Mouse (Mus musculus) kidney, postnatal 0 days (tissue): ENCODE data around the gene Adam33. TPM values are rescaled to one million over a fixed set of nuclear protein-coding genes. Genes with fewer than 3 reads are reported as not detected.
"Not testable (repeated sequence)": the region's sequence is repeated elsewhere in the genome, so short reads cannot be mapped to it uniquely, and the experiment has no call there.

Experiments used
- ATAC-seq: fragments of 200-750 bp; cut with Nextera tagmentation; replicated peaks from 2 replicates; pipeline ENCODE4 v1.8.0; 2017; ENCODE audit warnings: low read depth, moderate number of reproducible peaks, moderate TSS enrichment, moderate library complexity; ENCODE audit not compliant: low FRiP score
- DNase-seq: peaks from one replicate; pipeline ENCODE4 v3.0.0-alpha.2; 2016; ENCODE audit warnings: low spot score
- H3K27ac ChIP-seq: fragments of 300-500 bp; sonication (generic); 2 replicates; pipeline ENCODE4 v1.5.1; 2014; ENCODE audit warnings: mild to moderate bottlenecking
- H3K27me3 ChIP-seq: fragments of 300-500 bp; sonication (generic); 2 replicates; pipeline ENCODE4 v1.6.1; 2014; ENCODE audit warnings: low read length, mixed read lengths; ENCODE audit not compliant: insufficient read depth
- H3K36me3 ChIP-seq: fragments of 300-500 bp; sonication (generic); 2 replicates; pipeline ENCODE4 v1.6.1; 2014; ENCODE audit warnings: low read length, mixed read lengths; ENCODE audit not compliant: insufficient read depth
- H3K4me1 ChIP-seq: fragments of 300-500 bp; sonication (generic); replicated peaks from 2 replicates; pipeline ENCODE4 v1.6.1; 2014; ENCODE audit warnings: antibody characterized with exemption, low read length, mixed read lengths; ENCODE audit not compliant: insufficient read depth
- H3K4me2 ChIP-seq: fragments of 300-500 bp; sonication (generic); 2 replicates; pipeline ENCODE4 v1.6.1; 2014; ENCODE audit warnings: mild to moderate bottlenecking, low read length, moderate library complexity, mixed read lengths
- H3K4me3 ChIP-seq: fragments of 300-500 bp; sonication (generic); replicated peaks from 2 replicates; pipeline ENCODE4 v1.5.1; 2014; ENCODE audit warnings: low read depth, low read length
- H3K9ac ChIP-seq: fragments of 300-500 bp; sonication (generic); 2 replicates; pipeline ENCODE4 v1.6.1; 2014; ENCODE audit warnings: low read depth, low read length
- H3K9me3 ChIP-seq: fragments of 300-500 bp; sonication (generic); replicated peaks from 2 replicates; pipeline ENCODE4 v1.6.1; 2016; ENCODE audit warnings: low read length, inconsistent platforms, mixed read lengths
- CTCF ChIP-seq: IDR thresholded peaks from 2 replicates; pipeline ENCODE4 v1.5.1; 2016; ENCODE audit warnings: antibody characterized with exemption, low read depth, mild to moderate bottlenecking, moderate library complexity
- WGBS: fragments of 180-500 bp; shearing (Covaris S2); extraction: QIAGEN DNeasy Blood & Tissue Kit; methylation state at CpG from one replicate; pipeline ENCODE4 v1.1.7; 2014; 5-methylcytosine and 5-hydroxymethylcytosine counted together
- polyA plus RNA-seq: library from polyadenylated mRNA; unstranded; fragments of >200 nt; fragmentation: Nextera tagmentation; extraction: Ambion mirVana; gene quantifications from 2 replicates; pipeline ENCODE4 v1.2.1, GENCODE M21; 2015

Gene Adam33
- polyA plus RNA-seq, 1 experiment from 2014 or later, result 1.9 TPM

- H3K27me3 ChIP-seq, result peaks cover 11% of the 10 kb centered on the region; the same call in 1 of the 2 replicates
- 89% methylated on average over 6 of the region's 6 CpGs for WGBS
- no peak overlapping the region for H3K27ac ChIP-seq
- DNase-seq, result no peak
- no peaks in the 10 kb centered on the region for H3K36me3 ChIP-seq
- no peak for ATAC-seq
- H3K4me1 ChIP-seq, result peaks cover 8% of the 10 kb centered on the region
- H3K4me3 ChIP-seq, result no peak overlapping the region
- H3K9ac ChIP-seq, result no peak overlapping the region
- no peak for TF ChIP-seq CTCF
- H3K9me3 ChIP-seq, result no peaks in the 10 kb centered on the region
- H3K4me2 ChIP-seq, result no peak overlapping the region
Measured at GRCm38 (mm10) chr2:131038197-131038596, 25.4 kb downstream of the Adam33 start.

- no peak overlapping the region for H3K4me2 ChIP-seq
- WGBS, result 34% methylated on average over 17 of the region's 17 CpGs
- no peak for DNase-seq
- no peaks in the 10 kb centered on the region for H3K36me3 ChIP-seq
- H3K27ac ChIP-seq, result no peak overlapping the region; the same call in 1 of the 2 replicates
- no peak for TF ChIP-seq CTCF
- H3K9me3 ChIP-seq, result no peaks in the 10 kb centered on the region
- no peak for ATAC-seq
- peaks cover 8% of the 10 kb centered on the region for H3K4me1 ChIP-seq
- peaks cover 11% of the 10 kb centered on the region; the same call in 1 of the 2 replicates for H3K27me3 ChIP-seq
- no peak overlapping the region for H3K4me3 ChIP-seq
- no peak overlapping the region for H3K9ac ChIP-seq
Measured at GRCm38 (mm10) chr2:131037226-131037990, 26.2 kb downstream of the Adam33 start.

GRCm38 (mm10) chr2:131036757-131037156 lies 26.9 kb downstream of the Adam33 start:
- H3K9ac ChIP-seq, result no peak overlapping the region

GRCm38 (mm10) chr2:131036343-131036742 lies 27.3 kb downstream of the Adam33 start:
- no peak for TF ChIP-seq CTCF
- WGBS, result 94% methylated on average over 2 of the region's 2 CpGs
- Histone ChIP-seq H3K27ac (no peak overlapping the region), H3K27me3 (peaks cover 8% of the 10 kb centered on the region; the same call in 1 of the 2 replicates), H3K9ac (no peak overlapping the region), H3K4me3 (no peak overlapping the region), H3K36me3 (no peaks in the 10 kb centered on the region), H3K9me3 (no peaks in the 10 kb centered on the region), H3K4me1 (peaks cover 5% of the 10 kb centered on the region; the same call in 1 of the 2 replicates), H3K4me2 (no peak overlapping the region)
- DNase-seq (no peak), ATAC-seq (no peak)

More at GRCm38 (mm10) chr2:131036757-131037156, 26.9 kb downstream of the Adam33 start:
- Histone ChIP-seq H3K27me3 (peaks cover 11% of the 10 kb centered on the region; the same call in 1 of the 2 replicates), H3K4me1 (peaks cover 8% of the 10 kb centered on the region), H3K4me2 (no peak overlapping the region), H3K9me3 (no peaks in the 10 kb centered on the region), H3K36me3 (no peaks in the 10 kb centered on the region), H3K27ac (no peak overlapping the region), H3K4me3 (no peak overlapping the region)
- ATAC-seq (no peak), DNase-seq (no peak)
- TF ChIP-seq CTCF, result no peak

GRCm38 (mm10) chr2:131031406-131031805 lies 32.2 kb downstream of the Adam33 start:
- H3K9ac ChIP-seq, H3K27ac ChIP-seq, ATAC-seq, H3K27me3 ChIP-seq, H3K4me3 ChIP-seq, H3K9me3 ChIP-seq, H3K36me3 ChIP-seq, DNase-seq, H3K4me2 ChIP-seq, H3K4me1 ChIP-seq: not testable (repeated sequence)
- WGBS, result 56% methylated on average over 1 of the region's 1 CpGs

GRCm38 (mm10) chr2:131030998-131031397 lies 32.6 kb downstream of the Adam33 start:
- Histone ChIP-seq H3K4me1 (no peaks in the 10 kb centered on the region), H3K9ac (no peak overlapping the region), H3K27ac (no peak overlapping the region), H3K9me3 (no peaks in the 10 kb centered on the region), H3K4me2 (no peak overlapping the region), H3K4me3 (no peak overlapping the region), H3K36me3 (0 out of 2 replicates have a peak, but pooled peaks cover 1% of the 10 kb centered on the region), H3K27me3 (no peaks in the 10 kb centered on the region)
- no peak for DNase-seq
- no peak for TF ChIP-seq CTCF
- WGBS, result 86% methylated on average over 1 of the region's 1 CpGs
- ATAC-seq, result no peak

- Histone ChIP-seq H3K27me3 (no peaks in the 10 kb centered on the region), H3K9ac (no peak overlapping the region), H3K4me2 (no peak overlapping the region), H3K4me1 (no peaks in the 10 kb centered on the region), H3K36me3 (0 out of 2 replicates have a peak, but pooled peaks cover 4% of the 10 kb centered on the region), H3K9me3 (no peaks in the 10 kb centered on the region), H3K4me3 (no peak overlapping the region), H3K27ac (no peak overlapping the region)
- DNase-seq (no peak), ATAC-seq (no peak)
- TF ChIP-seq CTCF, result no peak
- 80% methylated on average over 2 of the region's 2 CpGs for WGBS
Measured at GRCm38 (mm10) chr2:131030561-131030960, 33.1 kb downstream of the Adam33 start.
